Comparison of ENCODE assay signal across 12 mouse cellular contexts in the genomic region with DNA sequence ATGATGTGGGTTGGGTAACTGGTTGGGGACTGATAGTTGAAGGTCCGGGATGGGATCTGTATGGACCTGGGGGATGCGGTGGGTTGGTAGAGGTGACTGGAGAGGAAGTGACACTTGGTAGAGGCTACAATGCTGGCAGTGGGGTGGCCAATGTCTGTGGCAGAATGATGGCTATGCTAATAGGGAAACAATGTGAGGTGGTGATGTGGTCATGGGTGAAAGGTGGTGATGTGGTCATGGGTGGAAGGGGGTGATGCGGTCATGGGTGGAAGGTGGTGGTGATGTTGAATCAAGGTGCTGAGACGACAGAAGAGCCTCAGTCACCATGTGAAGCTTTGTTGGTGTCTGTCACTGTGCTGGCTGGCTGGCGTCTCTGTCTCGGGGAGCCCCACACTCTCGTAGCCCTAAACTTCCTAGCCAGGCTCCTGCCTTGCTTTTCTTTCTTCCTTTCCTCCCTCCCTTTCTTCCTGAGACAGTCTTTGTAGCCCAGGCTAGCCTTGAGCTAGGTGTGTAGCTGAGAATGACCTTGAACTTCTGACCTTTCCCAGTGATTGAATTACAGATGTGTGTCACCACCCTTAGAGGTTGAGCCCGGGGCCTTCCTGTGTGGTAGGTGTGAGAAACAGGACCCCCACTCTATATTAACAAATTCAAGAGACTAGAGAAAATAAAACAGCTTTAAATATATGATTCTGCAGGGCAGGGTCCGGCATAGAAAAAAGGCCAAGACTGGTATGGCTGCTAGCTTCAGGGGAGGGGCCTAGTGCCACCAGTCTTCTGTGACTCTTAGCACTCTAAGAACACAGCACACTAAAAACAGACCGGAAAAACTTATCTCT. TPM values are rescaled to one million over a fixed set of nuclear protein-coding genes. Genes with fewer than 3 reads are reported as not detected.
A peak's percentile ranks its signal among the peaks of the same experiment; 100 is the strongest.
DNase-seq lines count a peak whose midpoint lies in the region; ATAC-seq and TF ChIP-seq lines count a peak whose summit lies in the region.
"Had no signal": no experiment of that assay in that cellular context is flagged by ENCODE, and none has a peak within 500 bp of the region (broad histone marks: within the 10 kb centered on the region; RNA-seq: fewer than 3 reads in every experiment).

No protein-coding gene starts in this region.

- H3K4me2 ChIP-seq in liver, postnatal 0 days (ENCODE audit: low read depth, low read length) = no peak overlapping the region
- no peak overlapping the region for H3K4me2 ChIP-seq in liver, embryonic 12.5 days

- H3K4me3 ChIP-seq in liver, postnatal 0 days (ENCODE audit: low read depth, low read length) = no peak overlapping the region
- H3K4me3 ChIP-seq in liver, embryonic 12.5 days = no peak overlapping the region
- H3K4me3 ChIP-seq in brown adipose tissue, adult 24 weeks (ENCODE audit: insufficient read depth, low read depth, low read length) = peak overlapping the region; percentile 3; the same call in 1 of the 2 replicates
- peak overlapping the region; percentile 58 for H3K4me3 ChIP-seq in small intestine, adult 2 months (ENCODE audit: low read depth, low read length)
- H3K4me3 ChIP-seq: midbrain, embryonic 10.5 days had no signal

- peaks cover 13% of the 10 kb centered on the region for H3K36me3 ChIP-seq in liver, postnatal 0 days (replicated peaks; ENCODE audit: insufficient read depth, low read length)
- peaks cover 8% of the 10 kb centered on the region for H3K36me3 ChIP-seq in liver, embryonic 12.5 days
- peaks cover 12% of the 10 kb centered on the region for H3K36me3 ChIP-seq in small intestine, adult 2 months (ENCODE audit: control insufficient read depth, insufficient read depth, low read length)

- H3K27ac ChIP-seq in liver, postnatal 0 days (ENCODE audit: low read depth) = no peak overlapping the region
- H3K27ac ChIP-seq in liver, embryonic 12.5 days = no peak overlapping the region
- peak overlapping the region; percentile 2; the same call in 1 of the 2 replicates for H3K27ac ChIP-seq in brown adipose tissue, adult 24 weeks (replicated peaks; ENCODE audit: low read depth, low read length)
- H3K27ac ChIP-seq in small intestine, adult 2 months (ENCODE audit: insufficient read depth, low read depth, low read length) = peak overlapping the region; percentile 94
- H3K27ac ChIP-seq: midbrain, embryonic 10.5 days had no signal

- no peaks in the 10 kb centered on the region for H3K27me3 ChIP-seq in liver, postnatal 0 days (ENCODE audit: insufficient read depth, low read length)
- no peaks in the 10 kb centered on the region for H3K27me3 ChIP-seq in liver, embryonic 12.5 days (replicated peaks)
- no peaks in the 10 kb centered on the region for H3K27me3 ChIP-seq in small intestine, adult 2 months (ENCODE audit: control insufficient read depth, insufficient read depth, low read length)

- DNase-seq in liver, postnatal 0 days = peak; percentile 15
- peak; percentile 82 for DNase-seq in CD4-positive, CD25-positive, alpha-beta regulatory T cell, adult 2 months (ENCODE audit: low read depth, low spot score)
- no peak for DNase-seq in layer of hippocampus, postnatal 36 days
- no peak for DNase-seq in right cerebral cortex, postnatal 4 days
- DNase-seq in urinary bladder, postnatal 10 days (ENCODE audit: low spot score) = no peak
- DNase-seq: cerebellum, postnatal 36 days; kidney, adult 18-20 months; lung, adult 18-20 months had no signal

- WGBS in liver, postnatal 0 days (ENCODE audit: insufficient replicate concordance) = 78% methylated on average over 10 of the region's 10 CpGs
- WGBS in liver, embryonic 12.5 days (ENCODE audit: insufficient replicate concordance) = 75% methylated on average over 10 of the region's 10 CpGs
- WGBS in small intestine, adult 2 months = 83% methylated on average over 10 of the region's 10 CpGs

- H3K9me3 ChIP-seq in liver, postnatal 0 days (ENCODE audit: low read length) = no peaks in the 10 kb centered on the region
- H3K9me3 ChIP-seq in liver, embryonic 12.5 days (replicated peaks) = no peaks in the 10 kb centered on the region
- H3K9me3 ChIP-seq: midbrain, embryonic 10.5 days had no signal

- no peak for TF ChIP-seq CTCF in liver, postnatal 0 days (IDR thresholded peaks at IDR 0.05; ENCODE audit: low read depth)
- TF ChIP-seq CTCF in small intestine, adult 2 months (IDR thresholded peaks at IDR 0.05; ENCODE audit: extremely low read depth, insufficient read length, insufficient replicate concordance, low read depth, low read length) = no peak

- no peak for ATAC-seq in liver, postnatal 0 days
- ATAC-seq in liver, embryonic 12.5 days = no peak

- H3K4me1 ChIP-seq in liver, postnatal 0 days (ENCODE audit: insufficient read depth) = peaks cover 20% of the 10 kb centered on the region
- H3K4me1 ChIP-seq in liver, embryonic 12.5 days = peaks cover 37% of the 10 kb centered on the region
- H3K4me1 ChIP-seq in brown adipose tissue, adult 24 weeks (ENCODE audit: control insufficient read depth, insufficient read depth, insufficient read length, low read length) = peaks cover 4% of the 10 kb centered on the region
- H3K4me1 ChIP-seq in small intestine, adult 2 months (ENCODE audit: control insufficient read depth, insufficient read depth, insufficient read length, low read length) = peaks cover 16% of the 10 kb centered on the region

- H3K9ac ChIP-seq in liver, postnatal 0 days (replicated peaks) = no peak overlapping the region
- no peak overlapping the region for H3K9ac ChIP-seq in liver, embryonic 12.5 days

- no peak for TF ChIP-seq POLR2A in small intestine, adult 2 months (IDR thresholded peaks at IDR 0.05; ENCODE audit: low read depth, low read length)

- no peak for TF ChIP-seq EP300 in liver, postnatal 0 days (IDR thresholded peaks at IDR 0.05; ENCODE audit: low read depth)

RNA-seq across cellular contexts. Expression of a gene that starts 7.7 kb away (rescaled TPM):
- polyA plus RNA-seq in liver, postnatal 0 days (2015; fragmentation: Nextera tagmentation; extraction: Ambion mirVana) = 13.3 and 14.3 TPM in 2 replicates
- 8.8 and 9.1 TPM in 2 replicates for polyA plus RNA-seq in liver, embryonic 12.5 days (2016; fragmentation: Nextera tagmentation; extraction: Ambion mirVana)
- 6.6 and 16.6 TPM in 2 replicates for polyA plus RNA-seq in brown adipose tissue, adult 24 weeks (2012; ENCODE audit: insufficient read depth, insufficient read length, missing spikeins)
- 51.9 and 174 TPM in 2 replicates for polyA plus RNA-seq in small intestine, adult 2 months (2012; rRNA removed)
- total RNA-seq in layer of hippocampus, postnatal 36 days (2021) = 10 to 100 TPM; 15.6 to 17.2 TPM

RNA-seq across cellular contexts. Expression of a gene that starts 13.5 kb away (rescaled TPM):
- 34.1 and 35.0 TPM in 2 replicates for polyA plus RNA-seq in liver, postnatal 0 days (2015; fragmentation: Nextera tagmentation; extraction: Ambion mirVana)
- 19.0 and 21.5 TPM in 2 replicates for polyA plus RNA-seq in liver, embryonic 12.5 days (2016; fragmentation: Nextera tagmentation; extraction: Ambion mirVana)
- polyA plus RNA-seq in brown adipose tissue, adult 24 weeks (2012; ENCODE audit: insufficient read depth, insufficient read length, missing spikeins) = 30.4 and 48.6 TPM in 2 replicates
- polyA plus RNA-seq in small intestine, adult 2 months (2012; rRNA removed) = 406 and 675 TPM in 2 replicates
- total RNA-seq in layer of hippocampus, postnatal 36 days (2021) = 10 to 100 TPM; 40.4 to 48.9 TPM

RNA-seq across cellular contexts. Expression of a gene that starts 22.1 kb away (rescaled TPM):
- polyA plus RNA-seq in liver, postnatal 0 days (2015; fragmentation: Nextera tagmentation; extraction: Ambion mirVana) = 6.1 and 6.7 TPM in 2 replicates
- polyA plus RNA-seq in liver, embryonic 12.5 days (2016; fragmentation: Nextera tagmentation; extraction: Ambion mirVana) = 18.6 and 19.4 TPM in 2 replicates
- 3.6 and 4.8 TPM in 2 replicates for polyA plus RNA-seq in brown adipose tissue, adult 24 weeks (2012; ENCODE audit: insufficient read depth, insufficient read length, missing spikeins)
- 5.8 and 10.7 TPM in 2 replicates for polyA plus RNA-seq in small intestine, adult 2 months (2012; rRNA removed)
- total RNA-seq in layer of hippocampus, postnatal 36 days (2021) = 10 to 100 TPM; 28.1 to 31.0 TPM

RNA-seq across cellular contexts. Expression of a gene that starts 30.4 kb away (rescaled TPM):
- 8.9 and 9.1 TPM in 2 replicates for polyA plus RNA-seq in liver, postnatal 0 days (2015; fragmentation: Nextera tagmentation; extraction: Ambion mirVana)
- polyA plus RNA-seq in liver, embryonic 12.5 days (2016; fragmentation: Nextera tagmentation; extraction: Ambion mirVana) = 14.5 and 15.3 TPM in 2 replicates
- polyA plus RNA-seq in brown adipose tissue, adult 24 weeks (2012; ENCODE audit: insufficient read depth, insufficient read length, missing spikeins) = 10.8 and 14.4 TPM in 2 replicates
- 5.5 and 11.3 TPM in 2 replicates for polyA plus RNA-seq in small intestine, adult 2 months (2012; rRNA removed)
- 1 to 10 TPM; 8.5 to 9.1 TPM for total RNA-seq in layer of hippocampus, postnatal 36 days (2021)

RNA-seq across cellular contexts. Expression of a gene that starts 30.5 kb away (rescaled TPM):
- polyA plus RNA-seq in liver, postnatal 0 days (2015; fragmentation: Nextera tagmentation; extraction: Ambion mirVana) = 283 and 284 TPM in 2 replicates
- polyA plus RNA-seq in liver, embryonic 12.5 days (2016; fragmentation: Nextera tagmentation; extraction: Ambion mirVana) = 522 and 538 TPM in 2 replicates
- 232 and 572 TPM in 2 replicates for polyA plus RNA-seq in brown adipose tissue, adult 24 weeks (2012; ENCODE audit: insufficient read depth, insufficient read length, missing spikeins)
- polyA plus RNA-seq in small intestine, adult 2 months (2012; rRNA removed) = 0.58 and 1.6 TPM in 2 replicates
- 100 to 1,000 TPM; 303 to 338 TPM for total RNA-seq in layer of hippocampus, postnatal 36 days (2021)

Comparison
In these comparisons a context has a peak if more than half of its experiments do, and no peak if none do; other contexts are left out.
1. DNase-seq: peak in liver, postnatal 0 days (single experiment) and CD4-positive, CD25-positive, alpha-beta regulatory T cell, adult 2 months (single experiment); none in layer of hippocampus, postnatal 36 days (0 of 2), right cerebral cortex, postnatal 4 days (single experiment) and urinary bladder, postnatal 10 days (single experiment).
2. H3K27ac ChIP-seq: peak in brown adipose tissue, adult 24 weeks (single experiment) and small intestine, adult 2 months (single experiment); none in liver, postnatal 0 days (single experiment) and liver, embryonic 12.5 days (single experiment).
3. H3K4me3 ChIP-seq: peak in brown adipose tissue, adult 24 weeks (single experiment) and small intestine, adult 2 months (single experiment); none in liver, postnatal 0 days (single experiment) and liver, embryonic 12.5 days (single experiment).